Mouse (Mus musculus) megakaryocyte, embryonic 14.5 days (primary cell): Measurements from ENCODE around the gene Caskin1.

ENCODE experiments used
- FLI1 ChIP-seq: IDR thresholded peaks from 2 replicates; pipeline ENCODE4 v1.6.1; 2012; ENCODE audit warnings: low read length, inconsistent platforms, mixed read lengths
- GATA1 ChIP-seq: IDR thresholded peaks from 3 replicates; pipeline ENCODE4 v1.6.1; 2012; ENCODE audit warnings: mixed read lengths, low read length, inconsistent platforms, borderline replicate concordance

DNA sequence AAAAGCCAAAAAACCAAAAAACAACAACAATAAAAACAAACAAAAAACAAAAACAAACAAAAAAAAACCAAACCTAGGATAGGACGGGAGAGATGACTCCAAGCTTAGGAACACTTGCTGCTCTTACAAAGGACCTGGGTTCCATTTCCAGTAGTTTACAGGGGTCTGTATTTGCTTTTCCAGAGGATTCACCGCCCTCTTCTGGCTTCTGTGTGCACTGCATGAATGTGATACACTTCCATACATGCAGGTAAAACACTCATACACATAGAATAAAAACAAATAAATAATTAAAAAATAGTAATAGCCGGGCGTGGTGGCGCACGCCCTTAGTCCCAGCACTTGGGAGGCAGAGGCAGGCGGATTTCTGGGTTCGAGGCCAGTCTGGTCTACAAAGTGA, 50.5 kb downstream of the Caskin1 start:
- TF ChIP-seq GATA1 (no peak), FLI1 (no peak)
